Mouse (Mus musculus): ENCODE results near the gene Smurf1.
A peak's percentile ranks its signal among the peaks of the same experiment; 100 is the strongest.

The Smurf1 gene

GRCm38 (mm10) chr5:144913923-144914322 lies 51.7 kb downstream of the Smurf1 start:
- peak; percentile 57 to 62 for DNase-seq

GRCm38 (mm10) chr5:144913361-144913760 lies 52.3 kb downstream of the Smurf1 start:
- no peak for DNase-seq

- no peak for DNase-seq
Measured at GRCm38 (mm10) chr5:144912519-144913310, 52.9 kb downstream of the Smurf1 start.

- no peak for DNase-seq
Measured at GRCm38 (mm10) chr5:144909521-144909920, 56.1 kb downstream of the Smurf1 start.

GRCm38 (mm10) chr5:144907591-144907990 lies 58.1 kb downstream of the Smurf1 start:
- DNase-seq: no peak

- DNase-seq: no peak
Measured at GRCm38 (mm10) chr5:144904356-144905134, 61.1 kb downstream of the Smurf1 start.

GRCm38 (mm10) chr5:144901791-144902190 lies 63.9 kb downstream of the Smurf1 start:
- no peak for DNase-seq

GRCm38 (mm10) chr5:144901035-144901434 lies 64.6 kb downstream of the Smurf1 start:
- DNase-seq: no peak

- DNase-seq: no peak
Measured at GRCm38 (mm10) chr5:144898448-144899052, 67.1 kb downstream of the Smurf1 start.

- DNase-seq: no peak
Measured at GRCm38 (mm10) chr5:144897881-144898280, 67.8 kb downstream of the Smurf1 start.

- no peak for DNase-seq
Measured at GRCm38 (mm10) chr5:144891276-144891675, 74.4 kb downstream of the Smurf1 start.

- DNase-seq: no peak
Measured at GRCm38 (mm10) chr5:144885968-144886650, 79.5 kb downstream of the Smurf1 start.

- DNase-seq: peak in 1 of 2 experiments; percentile 24
Measured at GRCm38 (mm10) chr5:144884629-144885217, 80.9 kb downstream of the Smurf1 start.

- DNase-seq: peak; percentile 57 to 70
Measured at GRCm38 (mm10) chr5:144881670-144882399, 83.8 kb downstream of the Smurf1 start.

GRCm38 (mm10) chr5:144877021-144877420 lies 88.6 kb downstream of the Smurf1 start:
- no peak for DNase-seq

GRCm38 (mm10) chr5:144875892-144876291 lies 89.8 kb downstream of the Smurf1 start:
- DNase-seq: peak; percentile 73 to 87

- no peak for DNase-seq
Measured at GRCm38 (mm10) chr5:144875227-144875626, 90.4 kb downstream of the Smurf1 start.

- DNase-seq: no peak
Measured at GRCm38 (mm10) chr5:144872867-144873266, 92.8 kb downstream of the Smurf1 start.

GRCm38 (mm10) chr5:144872326-144872725 lies 93.3 kb downstream of the Smurf1 start:
- no peak for DNase-seq

- no peak for DNase-seq
Measured at GRCm38 (mm10) chr5:144871775-144872174, 93.9 kb downstream of the Smurf1 start.

- DNase-seq: no peak
Measured at GRCm38 (mm10) chr5:144870782-144871181, 94.9 kb downstream of the Smurf1 start.

- no peak for DNase-seq
Measured at GRCm38 (mm10) chr5:144869466-144869865, 96.2 kb downstream of the Smurf1 start.
